Mouse (Mus musculus) lung, embryonic 16.5 days (tissue): ENCODE measurements around the gene Myh9. TPM values are rescaled to one million over a fixed set of nuclear protein-coding genes. Genes with fewer than 3 reads are reported as not detected.
A peak's percentile ranks its signal among the peaks of the same experiment; 100 is the strongest.

Experiments
- ATAC-seq: fragments of 200-750 bp; cut with Nextera tagmentation; 2 replicates; pipeline ENCODE4 v1.8.0; 2017; ENCODE audit warnings: low read depth, mild to moderate bottlenecking, moderate library complexity
- H3K27ac ChIP-seq: fragments of 300-500 bp; sonication (generic); 2 replicates; pipeline ENCODE4 v1.5.1; 2014; ENCODE audit warnings: mild to moderate bottlenecking, control low read depth, low read length
- H3K27me3 ChIP-seq: fragments of 300-500 bp; sonication (generic); 2 replicates; pipeline ENCODE4 v1.6.1; 2014; ENCODE audit warnings: low read depth, low read length, mixed read lengths; ENCODE audit not compliant: control insufficient read depth, insufficient read depth
- H3K36me3 ChIP-seq: fragments of 300-500 bp; sonication (generic); 2 replicates; pipeline ENCODE4 v1.6.1; 2014; ENCODE audit warnings: low read length; ENCODE audit not compliant: control insufficient read depth, insufficient read depth
- H3K4me1 ChIP-seq: fragments of 300-500 bp; sonication (generic); replicated peaks from 2 replicates; pipeline ENCODE4 v1.6.1; 2014; ENCODE audit warnings: low read length, mixed read lengths; ENCODE audit not compliant: control insufficient read depth, insufficient read depth
- H3K4me2 ChIP-seq: fragments of 300-500 bp; sonication (generic); 2 replicates; pipeline ENCODE4 v1.6.1; 2014; ENCODE audit warnings: low read depth, low read length, control low read depth
- H3K4me3 ChIP-seq: fragments of 300-500 bp; sonication (generic); 2 replicates; pipeline ENCODE4 v1.5.1; 2014; ENCODE audit warnings: mild to moderate bottlenecking, low read length, control low read depth
- H3K9ac ChIP-seq: fragments of 300-500 bp; sonication (generic); 2 replicates; pipeline ENCODE4 v1.6.1; 2014; ENCODE audit warnings: low read length, control low read depth
- H3K9me3 ChIP-seq: fragments of 300-500 bp; sonication (generic); 2 replicates; pipeline ENCODE4 v1.6.1; 2016; ENCODE audit warnings: low read length; ENCODE audit not compliant: control insufficient read depth
- WGBS: fragments of 180-500 bp; shearing (Covaris S2); extraction: QIAGEN DNeasy Blood & Tissue Kit; methylation state at CpG from one replicate; pipeline ENCODE4 v1.1.7; 2014; 5-methylcytosine and 5-hydroxymethylcytosine counted together
- polyA plus RNA-seq: library from polyadenylated mRNA; unstranded; fragments of >200 nt; fragmentation: Nextera tagmentation; extraction: Ambion mirVana; gene quantifications from 2 replicates; pipeline ENCODE4 v1.2.1, GENCODE M21; 2015

The Myh9 gene
- polyA plus RNA-seq, 1 experiment from 2014 or later = 77.6 TPM

DNA sequence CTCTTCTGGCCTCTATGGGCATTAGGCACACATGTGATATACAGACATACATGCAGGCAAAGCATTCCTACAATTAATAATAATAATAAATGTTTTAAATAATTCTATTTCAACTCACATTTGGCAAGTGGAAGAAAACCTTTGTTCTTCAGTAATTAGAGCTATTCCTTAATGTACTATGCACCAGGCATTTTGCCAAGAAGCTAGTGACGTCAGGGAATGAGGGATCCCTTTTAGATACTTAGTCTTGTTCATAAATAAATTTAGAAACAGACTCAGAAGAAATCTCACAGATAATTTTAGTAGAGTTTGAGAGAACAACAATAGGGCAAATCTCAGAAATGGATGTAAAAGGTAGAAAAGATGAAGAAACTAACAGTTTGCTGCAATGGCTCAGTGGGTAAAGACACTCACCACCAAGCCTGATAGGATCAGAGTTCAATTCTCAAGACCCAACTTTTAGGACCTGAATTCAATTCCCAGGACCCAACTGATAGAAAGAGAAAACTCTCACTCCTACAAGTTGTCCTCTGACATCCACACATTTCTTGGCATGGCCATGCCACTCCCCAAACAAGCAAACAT lies 18.2 kb upstream of the Myh9 start:
- Histone ChIP-seq H3K9ac (no peak overlapping the region), H3K36me3 (no peaks in the 10 kb centered on the region), H3K27ac (no peak overlapping the region), H3K4me2 (no peak overlapping the region), H3K4me3 (no peak overlapping the region), H3K27me3 (no peaks in the 10 kb centered on the region), H3K4me1 (peaks cover 27% of the 10 kb centered on the region), H3K9me3 (no peaks in the 10 kb centered on the region)
- 27% methylated on average over 1 of the region's 1 CpGs for WGBS
- no peak for ATAC-seq

GRCm38 (mm10) chr15:77857662-77858156 lies 15.7 kb upstream of the Myh9 start:
- H3K4me3 ChIP-seq = peak overlapping the region; percentile 44
- no peaks in the 10 kb centered on the region for H3K36me3 ChIP-seq
- ATAC-seq = peak; percentile 93
- H3K27ac ChIP-seq = peak overlapping the region; percentile 84
- no peaks in the 10 kb centered on the region for H3K27me3 ChIP-seq
- peaks cover 30% of the 10 kb centered on the region for H3K4me1 ChIP-seq
- peak overlapping the region; percentile 67 for H3K4me2 ChIP-seq
- 3% methylated on average over 28 of the region's 28 CpGs for WGBS
- peak overlapping the region; percentile 52 for H3K9ac ChIP-seq
- H3K9me3 ChIP-seq = no peaks in the 10 kb centered on the region

DNA sequence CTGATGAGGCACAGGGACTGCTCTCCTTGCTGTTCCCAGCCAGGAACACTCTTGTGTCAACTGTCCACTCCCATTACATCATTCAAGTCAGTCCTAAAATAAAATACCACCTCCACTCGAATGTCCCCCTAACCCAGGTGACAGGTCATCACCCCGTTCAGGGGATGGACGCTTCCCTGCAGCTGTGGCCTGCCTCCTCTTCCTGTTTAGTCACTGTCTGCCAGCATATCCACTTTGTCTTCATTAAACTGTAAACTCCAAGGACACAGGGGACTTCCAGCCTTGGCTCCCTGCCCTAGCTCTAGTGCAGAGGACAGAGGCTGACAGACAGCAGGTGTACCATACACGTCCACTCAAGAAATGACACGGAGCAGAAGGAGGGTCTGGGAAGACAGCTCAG lies 14.6 kb upstream of the Myh9 start:
- Histone ChIP-seq H3K36me3 (no peaks in the 10 kb centered on the region), H3K9me3 (no peaks in the 10 kb centered on the region), H3K4me3 (no peak overlapping the region), H3K4me2 (no peak overlapping the region; the same call in 1 of the 2 replicates), H3K9ac (no peak overlapping the region), H3K4me1 (peaks cover 30% of the 10 kb centered on the region), H3K27ac (no peak overlapping the region; the same call in 1 of the 2 replicates), H3K27me3 (no peaks in the 10 kb centered on the region)
- peak; percentile 46 for ATAC-seq
- 36% methylated on average over 5 of the region's 5 CpGs for WGBS

- no peak overlapping the region for H3K9ac ChIP-seq
- H3K4me3 ChIP-seq = no peak overlapping the region
- WGBS = 34% methylated on average over 8 of the region's 8 CpGs
- no peaks in the 10 kb centered on the region for H3K27me3 ChIP-seq
- H3K27ac ChIP-seq = peak overlapping the region; percentile 64
- no peak overlapping the region for H3K4me2 ChIP-seq
- peaks cover 36% of the 10 kb centered on the region for H3K4me1 ChIP-seq
- H3K9me3 ChIP-seq = no peaks in the 10 kb centered on the region
- peak; percentile 27; the same call in 1 of the 2 replicates for ATAC-seq
- no peaks in the 10 kb centered on the region for H3K36me3 ChIP-seq
Measured at GRCm38 (mm10) chr15:77855301-77855700, 13.3 kb upstream of the Myh9 start.

DNA sequence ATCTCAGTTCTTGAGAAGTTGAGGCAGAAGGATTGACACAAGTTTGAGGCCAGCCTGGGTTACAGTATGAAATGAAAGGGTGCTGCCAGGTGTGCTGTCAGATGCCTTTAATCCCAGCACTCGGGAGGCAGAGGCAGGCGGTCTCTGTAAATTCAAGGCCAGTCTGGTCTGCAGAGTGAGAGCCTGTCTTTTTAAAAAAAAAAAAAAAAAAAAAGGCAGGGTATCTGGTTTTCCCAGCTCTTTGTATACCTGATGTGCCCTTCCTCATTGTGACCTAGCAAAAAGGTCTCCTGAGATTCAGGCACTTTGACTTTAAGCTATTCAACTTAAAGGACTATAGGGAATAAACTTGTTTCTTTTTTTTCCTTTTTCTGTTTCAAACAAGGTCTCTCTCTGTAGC lies 10.0 kb upstream of the Myh9 start:
- Histone ChIP-seq H3K27ac (no peak overlapping the region), H3K4me1 (peaks cover 34% of the 10 kb centered on the region), H3K4me3 (no peak overlapping the region), H3K9ac (no peak overlapping the region), H3K27me3 (no peaks in the 10 kb centered on the region), H3K4me2 (no peak overlapping the region), H3K36me3 (no peaks in the 10 kb centered on the region), H3K9me3 (no peaks in the 10 kb centered on the region)
- no peak for ATAC-seq
- WGBS = 81% methylated on average over 2 of the region's 2 CpGs

DNA sequence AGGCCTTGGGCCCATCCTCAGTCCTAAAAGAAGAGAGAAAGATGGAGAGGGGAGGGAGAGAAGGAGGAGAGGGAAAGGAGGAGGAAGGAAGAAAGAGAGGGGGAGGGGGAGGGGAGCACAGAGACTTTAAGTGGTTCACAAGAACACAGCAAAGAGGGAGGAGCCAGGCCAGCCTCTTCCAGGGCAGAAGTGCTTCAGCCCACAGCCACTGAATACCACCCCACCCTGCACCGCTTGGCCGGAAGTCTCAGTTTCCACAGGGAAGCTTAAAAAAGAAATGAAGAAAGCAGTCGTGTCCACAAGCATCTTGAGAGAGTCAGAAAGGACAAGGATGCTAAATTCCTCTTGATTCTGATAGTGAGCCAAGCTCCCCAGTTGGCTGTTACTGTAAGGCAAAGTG lies 9.2 kb upstream of the Myh9 start:
- H3K9ac ChIP-seq = no peak overlapping the region
- no peaks in the 10 kb centered on the region for H3K9me3 ChIP-seq
- WGBS = 15% methylated on average over 3 of the region's 3 CpGs
- H3K4me3 ChIP-seq = no peak overlapping the region
- H3K4me1 ChIP-seq = peaks cover 27% of the 10 kb centered on the region
- H3K27me3 ChIP-seq = no peaks in the 10 kb centered on the region
- H3K4me2 ChIP-seq = no peak overlapping the region
- H3K27ac ChIP-seq = 0 out of 2 replicates have a peak overlapping the region, but pooled peaks have one; percentile 45
- H3K36me3 ChIP-seq = no peaks in the 10 kb centered on the region
- ATAC-seq = peak; percentile 51; the same call in 1 of the 2 replicates

- Histone ChIP-seq H3K9me3 (no peaks in the 10 kb centered on the region), H3K4me3 (no peak overlapping the region), H3K36me3 (no peaks in the 10 kb centered on the region), H3K27ac (peak overlapping the region; percentile 82), H3K4me1 (peaks cover 17% of the 10 kb centered on the region; the same call in 1 of the 2 replicates), H3K4me2 (no peak overlapping the region), H3K9ac (no peak overlapping the region), H3K27me3 (no peaks in the 10 kb centered on the region)
- 70% methylated on average over 9 of the region's 9 CpGs for WGBS
- no peak for ATAC-seq
Measured at GRCm38 (mm10) chr15:77849572-77850229, 7.7 kb upstream of the Myh9 start.

DNA sequence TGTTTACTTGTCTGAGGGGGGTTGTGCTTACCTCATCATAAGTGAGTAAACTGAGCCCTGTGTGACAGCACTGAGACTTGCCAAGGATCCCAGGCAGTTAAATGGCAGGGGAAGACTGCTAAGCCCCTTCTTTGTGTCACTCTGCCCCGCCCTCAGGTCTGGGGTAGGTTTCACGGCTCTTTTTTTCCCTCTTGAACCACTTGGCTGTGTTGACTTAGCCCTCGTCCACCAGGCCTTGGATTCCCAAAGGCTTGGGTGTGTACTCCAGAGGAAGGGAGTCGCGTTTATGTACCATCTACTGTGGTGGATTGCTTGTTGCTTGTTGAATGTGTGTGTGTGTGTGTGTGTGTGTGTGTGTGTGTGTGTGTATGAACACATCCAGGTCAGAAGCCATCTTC lies 7.1 kb upstream of the Myh9 start:
- Histone ChIP-seq H3K27me3 (no peaks in the 10 kb centered on the region), H3K9ac (no peak overlapping the region), H3K9me3 (no peaks in the 10 kb centered on the region), H3K36me3 (no peaks in the 10 kb centered on the region), H3K4me3 (no peak overlapping the region), H3K4me2 (no peak overlapping the region; the same call in 1 of the 2 replicates), H3K4me1 (peaks cover 19% of the 10 kb centered on the region; the same call in 1 of the 2 replicates), H3K27ac (peak overlapping the region; percentile 82)
- peak; percentile 82 for ATAC-seq
- WGBS = 46% methylated on average over 5 of the region's 5 CpGs

DNA sequence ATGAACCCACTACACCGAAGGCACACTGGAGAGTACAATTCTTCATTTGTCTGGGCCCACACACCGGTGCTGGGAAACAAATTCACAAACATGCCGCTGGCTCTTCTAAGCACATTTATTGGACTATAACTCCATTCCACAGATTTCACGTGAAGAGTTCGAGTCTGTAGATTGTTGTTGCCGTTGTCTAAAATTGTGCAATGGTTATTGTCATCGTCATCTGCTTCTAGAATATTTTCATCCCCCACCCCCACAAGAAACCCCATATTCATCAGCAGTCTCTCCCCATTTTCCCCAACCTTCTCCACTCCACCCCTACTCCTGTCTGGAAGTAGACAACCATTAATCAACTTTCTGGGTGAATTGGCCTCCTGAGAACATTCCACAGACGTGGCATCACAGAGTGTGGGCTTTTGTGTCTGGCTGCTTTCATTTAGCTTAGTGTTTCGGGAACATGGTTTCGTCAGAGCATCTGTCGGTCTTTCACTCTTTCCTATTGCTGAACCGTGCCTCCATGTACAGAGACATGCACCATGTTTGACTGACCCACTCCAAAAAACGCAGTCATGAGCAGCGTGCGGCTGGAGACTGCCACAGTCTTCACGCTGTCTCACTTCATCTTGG lies 6.6 kb upstream of the Myh9 start:
- peaks cover 20% of the 10 kb centered on the region; the same call in 1 of the 2 replicates for H3K4me1 ChIP-seq
- H3K27me3 ChIP-seq = no peaks in the 10 kb centered on the region
- H3K4me2 ChIP-seq = no peak overlapping the region; the same call in 1 of the 2 replicates
- H3K36me3 ChIP-seq = no peaks in the 10 kb centered on the region
- no peak overlapping the region for H3K4me3 ChIP-seq
- ATAC-seq = peak; percentile 23
- no peaks in the 10 kb centered on the region for H3K9me3 ChIP-seq
- peak overlapping the region; percentile 82 for H3K27ac ChIP-seq
- H3K9ac ChIP-seq = no peak overlapping the region
- WGBS = 64% methylated on average over 16 of the region's 16 CpGs
